Mouse (Mus musculus) liver, embryonic 12.5 days (tissue): ENCODE data around the gene Ablim2. TPM values are rescaled to one million over a fixed set of nuclear protein-coding genes. Genes with fewer than 3 reads are reported as not detected.

Experiments used
- ATAC-seq: fragments of 200-750 bp; cut with Nextera tagmentation; 2 replicates; pipeline ENCODE4 v1.8.0; 2017; ENCODE audit warnings: moderate number of reproducible peaks, mild to moderate bottlenecking, moderate library complexity
- H3K27ac ChIP-seq: fragments of 300-500 bp; sonication (generic); 2 replicates; pipeline ENCODE4 v1.5.1; 2016; ENCODE audit warnings: mild to moderate bottlenecking
- H3K27me3 ChIP-seq: fragments of 300-500 bp; sonication (generic); replicated peaks from 2 replicates; pipeline ENCODE4 v1.6.1; 2016; ENCODE audit warnings: mild to moderate bottlenecking, moderate library complexity
- H3K36me3 ChIP-seq: fragments of 300-500 bp; sonication (generic); 2 replicates; pipeline ENCODE4 v1.6.1; 2016; ENCODE audit warnings: mild to moderate bottlenecking, moderate library complexity
- H3K4me1 ChIP-seq: fragments of 300-500 bp; sonication (generic); 2 replicates; pipeline ENCODE4 v1.6.1; 2016
- H3K4me2 ChIP-seq: fragments of 300-500 bp; sonication (generic); 2 replicates; pipeline ENCODE4 v1.6.1; 2016; ENCODE audit warnings: mild to moderate bottlenecking, moderate library complexity
- H3K4me3 ChIP-seq: fragments of 300-500 bp; sonication (generic); 2 replicates; pipeline ENCODE4 v1.5.1; 2016; ENCODE audit warnings: mild to moderate bottlenecking, moderate library complexity
- H3K9ac ChIP-seq: fragments of 300-500 bp; sonication (generic); 2 replicates; pipeline ENCODE4 v1.6.1; 2016; ENCODE audit warnings: mild to moderate bottlenecking, moderate library complexity
- H3K9me3 ChIP-seq: fragments of 300-500 bp; sonication (generic); replicated peaks from 2 replicates; pipeline ENCODE4 v1.6.1; 2016; ENCODE audit warnings: mild to moderate bottlenecking, moderate library complexity
- WGBS: fragments of 180-500 bp; shearing (Covaris S2); methylation state at CpG from one replicate; pipeline ENCODE4 v1.1.7; 2016; ENCODE audit not compliant: insufficient replicate concordance; 5-methylcytosine and 5-hydroxymethylcytosine counted together
- polyA plus RNA-seq: library from polyadenylated mRNA; unstranded; fragments of >200 nt; fragmentation: Nextera tagmentation; extraction: Ambion mirVana; gene quantifications from 2 replicates; pipeline ENCODE4 v1.2.1, GENCODE M21; 2016

The Ablim2 gene
- polyA plus RNA-seq, 1 experiment from 2014 or later, result 0.12 TPM

- no peaks in the 10 kb centered on the region for H3K9me3 ChIP-seq
- no peaks in the 10 kb centered on the region; the same call in 1 of the 2 replicates for H3K27me3 ChIP-seq
- no peak overlapping the region for H3K4me3 ChIP-seq
- ATAC-seq, result no peak
- H3K9ac ChIP-seq, result no peak overlapping the region
- H3K27ac ChIP-seq, result no peak overlapping the region
- H3K36me3 ChIP-seq, result no peaks in the 10 kb centered on the region
- no peak overlapping the region for H3K4me2 ChIP-seq
- WGBS, result 26% methylated on average over 5 of the region's 5 CpGs
- H3K4me1 ChIP-seq, result no peaks in the 10 kb centered on the region
Measured at GRCm38 (mm10) chr5:35799090-35799489, 41.4 kb downstream of the Ablim2 start.

DNA sequence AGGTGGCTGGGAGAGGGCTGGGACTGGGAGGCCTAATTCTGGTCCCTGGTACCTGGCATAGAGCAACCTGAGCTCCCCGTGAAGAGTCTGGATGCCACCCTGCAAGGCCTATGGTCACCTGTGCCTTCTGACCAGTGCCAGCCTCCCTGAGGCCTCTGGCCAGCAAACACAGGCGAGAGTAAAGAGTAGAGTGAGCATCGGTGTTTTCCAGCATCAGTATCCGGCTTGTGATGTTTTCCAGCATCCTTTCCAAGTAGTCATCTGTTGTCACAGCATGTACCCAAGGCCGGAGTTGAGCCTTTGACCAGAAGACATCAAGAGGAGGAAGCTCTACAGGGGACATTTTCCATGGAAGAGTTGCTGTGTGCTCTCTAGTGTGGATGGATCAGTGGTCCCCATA, 45.7 kb downstream of the Ablim2 start:
- no peak for ATAC-seq
- Histone ChIP-seq H3K27me3 (no peaks in the 10 kb centered on the region), H3K9me3 (no peaks in the 10 kb centered on the region), H3K36me3 (no peaks in the 10 kb centered on the region), H3K27ac (no peak overlapping the region), H3K4me3 (no peak overlapping the region), H3K4me2 (no peak overlapping the region), H3K4me1 (no peaks in the 10 kb centered on the region), H3K9ac (no peak overlapping the region)
- WGBS, result 58% methylated on average over 5 of the region's 5 CpGs

DNA sequence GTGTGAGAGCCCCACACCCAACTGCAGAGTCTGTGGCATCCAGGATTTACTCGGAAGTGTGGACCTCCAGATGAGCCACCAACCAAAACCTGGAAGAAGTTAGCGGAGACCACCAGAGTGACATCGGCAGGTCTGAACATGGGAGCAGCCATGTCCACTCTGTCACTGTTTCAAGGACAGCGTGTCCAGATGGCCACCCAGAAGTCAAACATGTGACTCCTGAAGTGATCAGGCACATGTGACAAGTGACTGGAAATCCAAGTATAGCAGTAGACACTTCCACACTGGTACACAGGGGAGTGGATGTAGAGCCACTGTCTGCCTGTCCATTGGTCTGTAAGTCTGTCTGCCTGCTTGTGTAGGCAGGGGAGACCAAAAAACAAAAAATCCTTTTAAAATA, 47.0 kb downstream of the Ablim2 start:
- ATAC-seq, result no peak
- H3K4me3 ChIP-seq, result no peak overlapping the region
- no peaks in the 10 kb centered on the region for H3K9me3 ChIP-seq
- 74% methylated on average over 4 of the region's 4 CpGs for WGBS
- no peak overlapping the region for H3K27ac ChIP-seq
- no peak overlapping the region for H3K9ac ChIP-seq
- H3K27me3 ChIP-seq, result no peaks in the 10 kb centered on the region
- H3K4me1 ChIP-seq, result no peaks in the 10 kb centered on the region
- no peaks in the 10 kb centered on the region for H3K36me3 ChIP-seq
- no peak overlapping the region for H3K4me2 ChIP-seq

DNA sequence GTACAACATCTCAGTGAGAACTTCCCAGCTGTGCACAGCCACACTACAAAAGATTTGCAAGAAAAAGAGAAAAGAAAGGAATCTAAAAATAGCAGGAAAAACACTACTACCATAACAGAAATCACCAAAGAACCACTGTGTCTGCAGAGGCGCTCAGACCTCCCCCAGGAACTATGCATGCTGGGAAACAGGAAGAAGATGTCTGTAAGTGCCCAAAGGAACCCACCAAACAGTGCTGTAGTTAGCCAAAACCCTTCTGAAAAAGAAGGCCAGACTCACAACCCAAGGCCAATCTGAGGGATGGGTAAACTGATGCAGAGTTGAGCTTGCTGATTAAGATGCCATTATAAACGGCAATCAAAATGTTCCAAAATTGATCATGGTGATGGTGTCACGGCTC, 47.5 kb downstream of the Ablim2 start:
- WGBS, result 54% methylated on average over 3 of the region's 3 CpGs
- Histone ChIP-seq H3K4me1 (no peaks in the 10 kb centered on the region), H3K27ac (no peak overlapping the region), H3K27me3 (no peaks in the 10 kb centered on the region), H3K9me3 (no peaks in the 10 kb centered on the region), H3K36me3 (no peaks in the 10 kb centered on the region), H3K4me2 (no peak overlapping the region), H3K4me3 (no peak overlapping the region), H3K9ac (no peak overlapping the region)
- no peak for ATAC-seq

DNA sequence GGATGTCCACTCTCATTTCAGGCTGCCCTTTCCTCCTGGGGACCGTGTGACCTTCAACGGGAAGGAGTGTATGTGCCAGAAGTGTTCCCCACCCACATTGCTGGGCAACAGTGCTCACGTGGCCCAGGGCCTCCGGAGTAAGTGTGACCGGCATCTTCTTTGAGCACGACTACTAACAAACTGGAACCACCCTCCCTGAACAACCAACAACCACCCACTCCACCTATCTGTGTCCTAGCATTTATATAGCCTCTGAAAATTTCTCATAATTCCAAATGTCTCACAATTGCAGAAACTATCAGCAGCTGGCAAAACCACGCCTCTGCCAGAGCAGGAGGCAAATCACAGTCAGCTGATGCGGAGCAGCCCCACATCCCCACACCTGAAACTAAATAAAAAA, 49.3 kb downstream of the Ablim2 start:
- 66% methylated on average over 8 of the region's 8 CpGs for WGBS
- no peaks in the 10 kb centered on the region for H3K36me3 ChIP-seq
- H3K9me3 ChIP-seq, result no peaks in the 10 kb centered on the region
- no peaks in the 10 kb centered on the region for H3K27me3 ChIP-seq
- no peak for ATAC-seq
- no peak overlapping the region for H3K4me3 ChIP-seq
- H3K9ac ChIP-seq, result no peak overlapping the region
- no peak overlapping the region for H3K27ac ChIP-seq
- no peak overlapping the region for H3K4me2 ChIP-seq
- no peaks in the 10 kb centered on the region for H3K4me1 ChIP-seq

- Histone ChIP-seq H3K4me1 (no peaks in the 10 kb centered on the region), H3K36me3 (no peaks in the 10 kb centered on the region), H3K4me3 (no peak overlapping the region), H3K27ac (no peak overlapping the region), H3K9ac (no peak overlapping the region), H3K27me3 (0 out of 2 replicates have a peak, but pooled peaks cover 11% of the 10 kb centered on the region), H3K9me3 (no peaks in the 10 kb centered on the region), H3K4me2 (no peak overlapping the region)
- WGBS, result 43% methylated on average over 3 of the region's 3 CpGs
- ATAC-seq, result no peak
Measured at GRCm38 (mm10) chr5:35810526-35810925, 52.8 kb downstream of the Ablim2 start.

DNA sequence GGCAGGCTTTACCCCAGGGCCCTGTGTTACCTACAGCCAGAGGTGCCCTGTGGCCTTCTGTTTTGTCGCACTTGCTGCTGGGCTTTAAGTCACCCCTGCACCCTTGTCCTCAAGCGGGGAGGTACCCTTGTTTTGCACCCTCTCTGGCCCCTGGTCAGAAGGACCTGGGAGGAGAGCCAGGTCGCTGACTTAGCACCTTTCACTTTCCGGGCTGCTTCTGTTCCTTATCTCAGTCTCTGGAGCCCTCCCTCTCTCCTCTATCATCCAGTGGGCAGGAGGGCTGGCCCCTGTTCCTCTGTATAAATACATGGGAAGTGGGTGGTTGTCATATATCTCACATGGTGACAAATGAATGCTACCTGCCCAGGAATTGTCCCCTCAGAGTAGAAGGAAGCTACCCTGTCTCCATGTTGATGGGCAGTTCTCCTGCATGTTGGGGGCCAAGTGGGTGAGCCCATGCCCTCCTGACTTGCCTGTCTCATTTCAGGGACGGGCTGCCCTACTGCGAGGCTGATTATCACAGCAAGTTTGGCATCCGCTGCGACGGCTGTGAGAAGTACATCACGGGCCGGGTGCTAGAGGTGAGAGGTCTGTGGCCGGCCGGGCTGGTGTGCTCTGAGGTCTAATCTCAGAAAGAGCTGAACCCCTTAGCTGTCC, 54.1 kb downstream of the Ablim2 start:
- no peaks in the 10 kb centered on the region for H3K4me1 ChIP-seq
- H3K27ac ChIP-seq, result no peak overlapping the region
- ATAC-seq, result no peak
- H3K27me3 ChIP-seq, result 0 out of 2 replicates have a peak, but pooled peaks cover 11% of the 10 kb centered on the region
- no peak overlapping the region for H3K4me2 ChIP-seq
- H3K36me3 ChIP-seq, result no peaks in the 10 kb centered on the region
- WGBS, result 52% methylated on average over 13 of the region's 13 CpGs
- no peaks in the 10 kb centered on the region for H3K9me3 ChIP-seq
- no peak overlapping the region for H3K9ac ChIP-seq
- no peak overlapping the region for H3K4me3 ChIP-seq

DNA sequence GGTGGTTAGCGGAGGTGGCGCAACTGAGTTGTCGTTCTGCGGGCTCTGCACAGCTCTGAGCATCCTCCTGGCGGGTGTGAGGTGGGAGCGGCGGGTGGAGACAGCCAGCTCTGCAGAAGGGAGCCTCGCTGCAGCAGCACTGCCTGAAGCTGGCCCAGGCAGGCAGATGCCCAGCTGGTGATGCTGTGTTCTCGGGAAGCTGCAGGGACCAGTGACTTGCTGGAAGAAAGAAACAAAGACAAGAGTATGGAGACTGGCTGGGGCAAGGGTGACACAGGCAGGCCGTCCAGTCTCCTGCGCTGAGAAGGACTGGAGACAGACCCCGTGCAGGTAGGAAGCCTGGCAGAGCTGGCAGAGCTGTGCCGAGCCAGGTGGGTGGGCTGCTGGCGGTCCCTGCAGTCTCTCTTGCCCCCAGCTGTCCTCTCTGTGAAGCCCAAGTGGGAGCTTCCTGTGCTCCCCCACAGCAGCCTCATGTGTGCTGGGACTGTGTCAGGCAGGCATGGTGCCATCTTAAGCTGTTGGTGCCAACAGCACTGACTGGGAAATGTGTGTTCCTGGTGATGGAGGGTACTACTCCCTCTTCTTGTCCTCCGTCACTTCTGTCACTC, 56.8 kb downstream of the Ablim2 start:
- H3K27ac ChIP-seq, result no peak overlapping the region
- 54% methylated on average over 15 of the region's 15 CpGs for WGBS
- H3K4me3 ChIP-seq, result no peak overlapping the region

DNA sequence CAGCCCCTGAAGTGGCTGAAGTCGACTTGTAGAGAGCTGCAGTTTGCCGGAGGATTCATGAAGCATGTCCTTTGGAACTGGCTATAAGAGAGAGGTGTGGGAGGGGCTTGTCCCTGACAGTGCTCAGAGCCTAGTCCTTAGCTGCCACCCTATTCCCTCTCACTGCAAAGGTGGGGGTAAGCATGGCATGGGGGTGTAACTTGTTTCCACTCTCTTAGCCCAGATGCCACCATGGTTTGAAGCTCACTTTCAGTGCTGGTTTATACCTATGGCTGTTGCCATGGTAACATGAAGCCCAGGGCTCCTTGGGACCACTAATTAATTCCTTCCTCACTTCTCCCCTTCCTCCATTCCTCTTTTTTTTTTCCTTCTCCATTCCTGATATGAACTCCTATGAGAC, 57.4 kb downstream of the Ablim2 start:
- Histone ChIP-seq H3K9ac (no peak overlapping the region), H3K4me3 (no peak overlapping the region), H3K9me3 (no peaks in the 10 kb centered on the region), H3K4me1 (no peaks in the 10 kb centered on the region), H3K27me3 (0 out of 2 replicates have a peak, but pooled peaks cover 11% of the 10 kb centered on the region), H3K4me2 (no peak overlapping the region), H3K27ac (no peak overlapping the region), H3K36me3 (no peaks in the 10 kb centered on the region)
- 39% methylated on average over 2 of the region's 2 CpGs for WGBS
- no peak for ATAC-seq

More for the DNA sequence above, 56.8 kb downstream of the Ablim2 start:
- Histone ChIP-seq H3K9me3 (no peaks in the 10 kb centered on the region), H3K27me3 (0 out of 2 replicates have a peak, but pooled peaks cover 11% of the 10 kb centered on the region), H3K36me3 (no peaks in the 10 kb centered on the region), H3K9ac (no peak overlapping the region), H3K4me2 (no peak overlapping the region), H3K4me1 (no peaks in the 10 kb centered on the region)
- ATAC-seq, result no peak

- Histone ChIP-seq H3K4me1 (no peaks in the 10 kb centered on the region), H3K9ac (no peak overlapping the region), H3K4me3 (no peak overlapping the region), H3K9me3 (no peaks in the 10 kb centered on the region), H3K27me3 (0 out of 2 replicates have a peak, but pooled peaks cover 11% of the 10 kb centered on the region), H3K36me3 (no peaks in the 10 kb centered on the region), H3K4me2 (no peak overlapping the region), H3K27ac (no peak overlapping the region)
- WGBS, result 57% methylated on average over 3 of the region's 5 CpGs
- no peak for ATAC-seq
Measured at GRCm38 (mm10) chr5:35817266-35817665, 59.6 kb downstream of the Ablim2 start.

DNA sequence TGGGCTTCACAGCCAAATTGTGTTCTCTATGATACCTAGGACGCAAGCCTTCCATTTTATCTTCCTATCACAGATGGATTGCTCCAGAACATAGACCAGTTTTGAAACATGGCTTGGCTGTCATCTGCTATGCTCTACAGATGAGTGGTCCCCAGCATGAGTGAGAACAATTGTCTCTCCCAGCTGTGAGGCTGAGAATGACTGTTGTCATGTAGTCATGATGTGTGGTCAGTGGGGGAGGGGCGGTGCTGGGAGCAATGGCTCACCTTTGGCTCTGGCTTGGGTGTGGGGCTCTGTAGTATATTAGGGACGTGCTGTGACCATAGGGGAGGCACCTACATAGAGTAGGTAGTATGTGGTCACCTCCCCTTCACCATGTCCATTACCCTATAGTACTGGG, 60.2 kb downstream of the Ablim2 start:
- H3K4me1 ChIP-seq, result no peaks in the 10 kb centered on the region
- H3K27me3 ChIP-seq, result 0 out of 2 replicates have a peak, but pooled peaks cover 11% of the 10 kb centered on the region
- H3K4me2 ChIP-seq, result no peak overlapping the region
- H3K36me3 ChIP-seq, result no peaks in the 10 kb centered on the region
- no peak overlapping the region for H3K9ac ChIP-seq
- 63% methylated on average over 3 of the region's 3 CpGs for WGBS
- no peak for ATAC-seq
- no peak overlapping the region for H3K4me3 ChIP-seq
- H3K9me3 ChIP-seq, result no peaks in the 10 kb centered on the region
- H3K27ac ChIP-seq, result no peak overlapping the region

GRCm38 (mm10) chr5:35822721-35823120, 65.0 kb downstream of the Ablim2 start:
- no peak overlapping the region for H3K4me2 ChIP-seq
- no peaks in the 10 kb centered on the region for H3K4me1 ChIP-seq
- H3K27me3 ChIP-seq, result no peaks in the 10 kb centered on the region; the same call in 1 of the 2 replicates
- H3K9ac ChIP-seq, result no peak overlapping the region
- H3K4me3 ChIP-seq, result no peak overlapping the region
- no peaks in the 10 kb centered on the region for H3K36me3 ChIP-seq
- no peaks in the 10 kb centered on the region for H3K9me3 ChIP-seq
- H3K27ac ChIP-seq, result no peak overlapping the region
- 67% methylated on average over 5 of the region's 5 CpGs for WGBS
- ATAC-seq, result no peak
